Mouse (Mus musculus): ENCODE data around the gene Uaca. TPM values are rescaled to one million over a fixed set of nuclear protein-coding genes. Genes with fewer than 3 reads are reported as not detected.

The Uaca gene
- total and polyA plus RNA-seq, 2 experiments from 2014 or later = 5.8 to 13.3 TPM

DNA sequence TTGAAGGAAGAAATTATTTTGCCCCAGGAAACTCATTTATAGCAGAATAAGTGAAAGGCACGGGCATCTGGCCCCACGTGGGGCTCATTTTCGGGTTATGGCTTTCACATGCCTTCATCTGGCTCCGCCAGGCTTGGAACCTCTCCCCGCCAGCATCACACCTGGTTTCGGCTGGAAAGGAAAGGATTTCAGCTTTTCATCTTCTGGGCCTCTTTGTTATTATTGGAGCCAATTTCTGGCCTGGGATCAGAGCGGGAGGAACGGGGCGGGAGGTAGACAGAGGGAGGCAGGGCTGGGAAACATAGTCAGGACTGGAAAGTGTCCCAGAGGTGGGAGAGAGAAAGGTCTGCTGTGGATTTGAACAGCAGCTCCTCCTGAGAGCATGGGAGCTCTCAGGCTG is 132.0 kb downstream of the Uaca start:
- Histone ChIP-seq H3K36me3 (ENCODE audit: insufficient read depth, low read length) (no peaks in the 10 kb centered on the region), H3K27ac (no peak overlapping the region), H3K4me1 (ENCODE audit: insufficient read depth, low read length) (no peaks in the 10 kb centered on the region), H3K4me2 (ENCODE audit: low read depth, low read length) (no peak overlapping the region), H3K4me3 (ENCODE audit: low read length) (no peak overlapping the region), H3K9ac (replicated peaks; ENCODE audit: low read length) (no peak overlapping the region), H3K27me3 (ENCODE audit: insufficient read depth, low read length) (no peaks in the 10 kb centered on the region), H3K9me3 (ENCODE audit: low read length) (no peaks in the 10 kb centered on the region)
- no peak for TF ChIP-seq CTCF (IDR thresholded peaks at IDR 0.05; ENCODE audit: low read depth)
- WGBS = 63% methylated on average over 9 of the region's 9 CpGs
- ATAC-seq (no peak), DNase-seq (ENCODE audit: low spot score) (peak; percentile 13)

DNA sequence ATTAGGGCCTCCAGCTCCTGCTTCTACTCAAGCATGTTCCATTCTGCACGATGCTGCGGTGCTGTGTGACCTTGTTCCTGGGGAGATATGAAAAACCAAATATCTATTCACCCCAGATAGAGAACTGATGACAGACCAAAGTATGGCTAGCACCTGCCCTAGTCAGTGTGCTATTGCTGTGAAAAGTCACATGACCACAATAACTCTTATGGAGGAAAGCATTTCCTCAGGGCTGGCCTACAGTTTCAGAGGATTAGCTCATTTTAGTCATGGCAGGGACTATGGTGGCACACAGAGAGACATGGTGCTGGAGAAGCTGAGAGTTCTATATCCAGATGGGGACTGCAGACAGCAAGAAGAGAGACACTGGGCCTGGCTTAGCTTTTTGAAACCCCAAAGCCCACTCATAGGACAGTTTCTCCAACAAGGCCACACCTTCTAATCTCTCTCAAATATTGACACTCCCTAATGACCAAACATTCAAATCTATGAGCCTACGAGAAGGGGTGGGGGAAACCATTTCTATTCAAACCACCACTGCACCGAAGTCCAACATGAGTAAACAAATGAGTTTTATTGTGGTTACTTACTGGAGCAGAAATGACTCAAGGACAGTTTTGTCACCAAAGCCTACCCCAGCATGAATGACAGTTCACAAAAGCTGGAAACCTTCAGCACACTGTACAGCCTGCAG is 135.1 kb downstream of the Uaca start:
- Histone ChIP-seq H3K9ac (replicated peaks; ENCODE audit: low read length) (no peak overlapping the region), H3K4me2 (ENCODE audit: low read depth, low read length) (no peak overlapping the region), H3K36me3 (ENCODE audit: insufficient read depth, low read length) (no peaks in the 10 kb centered on the region), H3K4me3 (ENCODE audit: low read length) (no peak overlapping the region), H3K4me1 (ENCODE audit: insufficient read depth, low read length) (no peaks in the 10 kb centered on the region), H3K9me3 (ENCODE audit: low read length) (no peaks in the 10 kb centered on the region), H3K27me3 (ENCODE audit: insufficient read depth, low read length) (no peaks in the 10 kb centered on the region), H3K27ac (no peak overlapping the region)
- 69% methylated on average over 4 of the region's 4 CpGs for WGBS
- TF ChIP-seq CTCF (IDR thresholded peaks at IDR 0.05; ENCODE audit: low read depth) = no peak
- ATAC-seq (no peak), DNase-seq (ENCODE audit: low spot score) (no peak)

Other genes starting within 250 kb of the Uaca start
- gene Lrrc49, start 106.4 kb upstream of the Uaca start, total RNA-seq (2014; rRNA removed) = 48.6 and 50.0 TPM in 2 replicates
- gene Lrrc49, start 106.4 kb upstream of the Uaca start, polyA plus RNA-seq (2015; fragmentation: Nextera tagmentation; extraction: Ambion mirVana) = 71.1 and 71.9 TPM in 2 replicates
- 33.4 and 38.2 TPM in 2 replicates for gene Larp6, start 81.6 kb upstream of the Uaca start, total RNA-seq (2014; rRNA removed)
- gene Larp6, start 81.6 kb upstream of the Uaca start, polyA plus RNA-seq (2015; fragmentation: Nextera tagmentation; extraction: Ambion mirVana) = 23.8 and 26.0 TPM in 2 replicates

Measured in hindbrain, postnatal 0 days (tissue).